Mouse (Mus musculus): ENCODE data around the gene Ggn. TPM values are rescaled to one million over a fixed set of nuclear protein-coding genes. Genes with fewer than 3 reads are reported as not detected.
A peak's percentile ranks its signal among the peaks of the same experiment; 100 is the strongest.

Gene Ggn
- polyA plus RNA-seq, 1 experiment from 2014 or later, result 0.48 TPM

DNA sequence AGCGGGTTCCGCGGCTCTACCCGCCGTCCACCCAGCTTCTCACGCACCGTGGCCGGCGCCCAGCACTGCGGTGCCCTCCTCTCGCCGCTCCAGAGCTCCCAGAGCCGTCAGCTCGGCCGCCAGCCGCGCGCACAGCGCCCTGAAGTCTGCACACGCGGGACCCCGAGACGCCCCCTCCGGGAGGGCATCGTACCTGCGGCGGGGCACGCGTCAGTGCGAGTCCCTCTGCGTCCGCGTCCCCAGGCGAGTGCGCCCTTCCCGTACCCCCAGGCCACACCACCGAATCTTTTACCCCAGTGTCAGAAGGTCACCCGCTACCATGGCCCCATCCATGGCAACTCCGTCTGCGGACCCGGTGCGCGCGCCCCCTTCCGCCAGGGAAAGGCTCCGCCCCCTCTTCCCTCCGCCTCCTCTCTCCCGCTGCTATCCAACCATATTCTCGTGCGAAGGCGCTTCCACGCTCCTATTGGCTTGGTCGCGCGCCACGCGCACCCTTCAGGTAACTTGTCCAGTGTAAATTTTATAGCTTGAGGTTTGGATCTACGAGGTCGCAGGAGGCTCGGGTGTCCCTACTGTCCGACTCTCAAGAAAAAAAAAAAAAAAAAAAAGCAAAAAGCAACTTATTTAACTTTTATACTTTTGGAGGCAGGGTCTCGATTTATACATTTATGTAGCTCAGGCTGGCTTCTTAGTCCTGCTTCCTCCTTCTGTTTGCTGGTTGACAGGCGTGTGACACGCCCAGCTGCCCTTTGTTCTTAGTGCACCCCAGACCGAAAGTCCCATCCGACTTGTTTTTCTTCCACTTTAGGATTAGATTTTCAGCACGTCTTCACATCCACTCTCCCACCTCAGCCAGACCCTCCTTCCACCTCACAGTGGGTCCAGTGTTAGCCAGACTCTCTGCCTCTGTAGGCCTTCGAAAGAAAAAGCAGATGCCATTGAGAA, 13.9 kb upstream of the Ggn start, which contains the start of gene Fam98c:
Gene Fam98c, minus strand, starts transcription at position 397 of the 945 bp plus-strand sequence.
- H3K4me2 ChIP-seq (ENCODE audit: low read depth, low read length), result peak within 1 kb of the TSS; percentile 88
- peak within 1 kb of the TSS; percentile 92 for H3K4me3 ChIP-seq (ENCODE audit: low read length)
- H3K36me3 ChIP-seq (ENCODE audit: control insufficient read depth, insufficient read depth, low read length), result peaks cover 10% of the 10 kb centered on the region
- ATAC-seq, result peak; percentile 86
- H3K9me3 ChIP-seq (ENCODE audit: control insufficient read depth, low read length), result peaks cover 4% of the 10 kb centered on the region; the same call in 1 of the 2 replicates
- H3K27me3 ChIP-seq (replicated peaks; ENCODE audit: control insufficient read depth, insufficient read depth, low read length), result no peaks in the 10 kb centered on the region; the same call in 1 of the 2 replicates
- WGBS, result 3% methylated on average over 68 of the region's 68 CpGs
- H3K4me1 ChIP-seq (ENCODE audit: control insufficient read depth, insufficient read depth, low read length), result peaks cover 3% of the 10 kb centered on the region; the same call in 1 of the 2 replicates
- H3K27ac ChIP-seq (ENCODE audit: low read length), result peak within 1 kb of the TSS; percentile 97
- peak within 1 kb of the TSS; percentile 92 for H3K9ac ChIP-seq (ENCODE audit: low read depth, low read length)

DNA sequence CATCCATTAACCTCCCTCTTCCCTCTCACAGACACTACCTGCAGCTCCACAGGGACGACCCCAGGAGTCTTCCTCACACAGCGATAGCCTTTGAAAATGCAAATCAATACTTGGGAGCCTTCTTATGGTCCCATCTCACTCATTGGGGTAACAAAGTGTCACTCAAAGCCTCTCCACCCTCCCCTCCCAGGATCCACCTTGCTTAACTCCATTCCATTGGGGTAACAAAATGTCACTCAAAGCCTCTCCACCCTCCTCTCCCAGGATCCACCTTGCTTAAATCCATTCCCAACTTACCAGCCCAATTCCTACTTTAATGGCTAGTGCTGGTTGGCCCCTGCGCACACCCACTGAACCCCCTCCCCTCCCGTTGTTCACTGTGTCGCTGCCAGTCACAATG, 11.7 kb upstream of the Ggn start:
- H3K36me3 ChIP-seq (ENCODE audit: control insufficient read depth, insufficient read depth, low read length), result peaks cover 10% of the 10 kb centered on the region
- peaks cover 7% of the 10 kb centered on the region for H3K4me1 ChIP-seq (ENCODE audit: control insufficient read depth, insufficient read depth, low read length)
- no peak overlapping the region for H3K4me3 ChIP-seq (ENCODE audit: low read length)
- 7% methylated on average over 5 of the region's 5 CpGs for WGBS
- no peak for ATAC-seq
- no peak overlapping the region for H3K27ac ChIP-seq (ENCODE audit: low read length)
- no peaks in the 10 kb centered on the region; the same call in 1 of the 2 replicates for H3K27me3 ChIP-seq (replicated peaks; ENCODE audit: control insufficient read depth, insufficient read depth, low read length)
- no peak overlapping the region for H3K4me2 ChIP-seq (ENCODE audit: low read depth, low read length)
- no peak overlapping the region for H3K9ac ChIP-seq (ENCODE audit: low read depth, low read length)
- peaks cover 4% of the 10 kb centered on the region; the same call in 1 of the 2 replicates for H3K9me3 ChIP-seq (ENCODE audit: control insufficient read depth, low read length)

DNA sequence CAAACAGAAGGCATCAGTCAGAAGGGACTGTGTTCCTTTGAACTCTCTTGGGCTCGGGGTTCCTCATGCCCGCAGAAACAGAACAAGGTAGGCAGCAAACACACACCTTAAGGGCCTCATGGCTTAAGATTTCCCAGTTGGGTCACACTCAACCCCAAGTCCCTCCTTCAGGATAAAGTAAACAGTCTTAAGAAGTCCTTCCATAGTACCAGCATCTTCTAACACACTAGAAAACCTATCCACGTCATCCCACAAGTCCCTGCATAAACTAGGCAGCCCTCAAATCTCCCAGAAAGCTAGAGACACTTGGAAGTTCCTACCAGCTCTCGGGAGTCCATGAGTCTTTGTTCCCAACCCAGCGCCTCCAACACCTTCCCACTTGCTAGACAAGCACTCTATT, 7.7 kb upstream of the Ggn start:
- Histone ChIP-seq H3K27ac (ENCODE audit: low read length) (no peak overlapping the region), H3K9ac (ENCODE audit: low read depth, low read length) (no peak overlapping the region), H3K4me2 (ENCODE audit: low read depth, low read length) (no peak overlapping the region), H3K27me3 (replicated peaks; ENCODE audit: control insufficient read depth, insufficient read depth, low read length) (no peaks in the 10 kb centered on the region; the same call in 1 of the 2 replicates), H3K36me3 (ENCODE audit: control insufficient read depth, insufficient read depth, low read length) (no peaks in the 10 kb centered on the region), H3K4me1 (ENCODE audit: control insufficient read depth, insufficient read depth, low read length) (peaks cover 5% of the 10 kb centered on the region; the same call in 1 of the 2 replicates), H3K4me3 (ENCODE audit: low read length) (no peak overlapping the region), H3K9me3 (ENCODE audit: control insufficient read depth, low read length) (no peaks in the 10 kb centered on the region)
- WGBS, result 67% methylated on average over 5 of the region's 5 CpGs
- no peak for ATAC-seq

DNA sequence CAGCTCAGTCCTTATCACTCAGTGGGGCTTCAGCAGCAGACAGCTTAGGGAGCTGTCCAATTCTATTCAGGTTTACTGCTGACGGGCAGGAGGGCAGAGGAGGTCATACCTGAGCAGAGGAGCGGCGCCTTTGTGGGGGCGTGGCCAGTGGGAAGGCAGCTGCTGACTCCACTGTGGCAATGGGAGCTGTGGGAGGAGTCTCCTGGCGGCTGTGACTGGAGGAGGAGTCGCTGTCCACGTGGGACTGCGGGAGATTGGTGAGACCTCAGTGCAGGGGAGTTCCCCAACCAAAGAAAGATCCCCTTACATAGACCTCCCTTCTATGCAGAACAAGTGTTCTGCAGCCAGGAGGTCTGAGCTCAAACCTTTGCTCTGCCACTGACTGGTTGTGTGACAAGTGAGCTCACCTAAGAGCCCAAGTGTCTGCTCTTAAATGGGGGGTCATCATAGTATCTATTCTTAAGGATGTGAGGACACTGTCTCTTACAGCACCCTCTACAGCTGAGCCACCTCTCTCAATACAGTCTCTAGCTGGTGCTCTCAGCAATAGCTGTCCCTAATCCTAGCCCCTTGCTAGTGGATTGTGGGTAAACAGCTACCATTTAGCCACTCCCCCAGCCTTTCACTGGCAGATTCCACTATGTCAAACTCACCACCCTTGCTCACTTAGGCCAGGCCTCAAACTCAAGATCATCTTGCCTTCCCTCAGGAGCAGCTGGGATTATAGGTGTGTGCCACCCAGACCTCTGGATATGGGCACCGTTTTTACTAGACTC, 7.1 kb upstream of the Ggn start:
- Histone ChIP-seq H3K9ac (ENCODE audit: low read depth, low read length) (no peak overlapping the region), H3K4me1 (ENCODE audit: control insufficient read depth, insufficient read depth, low read length) (peaks cover 5% of the 10 kb centered on the region; the same call in 1 of the 2 replicates), H3K27ac (ENCODE audit: low read length) (no peak overlapping the region), H3K4me3 (ENCODE audit: low read length) (no peak overlapping the region), H3K36me3 (ENCODE audit: control insufficient read depth, insufficient read depth, low read length) (no peaks in the 10 kb centered on the region), H3K27me3 (replicated peaks; ENCODE audit: control insufficient read depth, insufficient read depth, low read length) (peaks cover 4% of the 10 kb centered on the region; the same call in 1 of the 2 replicates), H3K4me2 (ENCODE audit: low read depth, low read length) (0 out of 2 replicates have a peak overlapping the region, but pooled peaks have one; percentile 13), H3K9me3 (ENCODE audit: control insufficient read depth, low read length) (no peaks in the 10 kb centered on the region)
- 13% methylated on average over 9 of the region's 9 CpGs for WGBS
- ATAC-seq, result peak; percentile 91

DNA sequence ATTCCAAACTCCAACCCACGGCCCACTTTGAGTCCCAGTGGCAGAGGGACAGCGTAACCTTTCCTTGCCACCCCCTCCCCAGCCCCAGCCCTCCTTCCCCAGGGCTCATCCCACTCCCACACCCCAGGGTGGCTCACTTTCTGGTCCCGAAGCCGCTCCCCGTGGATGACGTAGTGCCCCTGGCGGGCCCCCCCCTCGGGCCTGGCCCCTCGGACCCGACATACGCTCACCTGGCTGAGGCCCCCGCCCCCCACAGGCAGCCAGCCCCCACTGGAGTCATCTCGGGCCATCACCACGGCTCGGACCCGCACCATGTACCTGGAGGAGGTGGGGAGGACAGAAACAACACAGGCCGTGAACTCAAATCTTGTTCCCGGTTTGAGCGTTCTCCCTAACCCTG, 2.4 kb upstream of the Ggn start:
- no peak overlapping the region for H3K27ac ChIP-seq (ENCODE audit: low read length)
- no peaks in the 10 kb centered on the region for H3K9me3 ChIP-seq (ENCODE audit: control insufficient read depth, low read length)
- ATAC-seq, result no peak
- no peaks in the 10 kb centered on the region for H3K36me3 ChIP-seq (ENCODE audit: control insufficient read depth, insufficient read depth, low read length)
- no peak overlapping the region for H3K4me3 ChIP-seq (ENCODE audit: low read length)
- no peak overlapping the region for H3K4me2 ChIP-seq (ENCODE audit: low read depth, low read length)
- H3K27me3 ChIP-seq (replicated peaks; ENCODE audit: control insufficient read depth, insufficient read depth, low read length), result peaks cover 28% of the 10 kb centered on the region
- H3K9ac ChIP-seq (ENCODE audit: low read depth, low read length), result no peak overlapping the region
- peaks cover 22% of the 10 kb centered on the region for H3K4me1 ChIP-seq (ENCODE audit: control insufficient read depth, insufficient read depth, low read length)
- 34% methylated on average over 16 of the region's 19 CpGs for WGBS

DNA sequence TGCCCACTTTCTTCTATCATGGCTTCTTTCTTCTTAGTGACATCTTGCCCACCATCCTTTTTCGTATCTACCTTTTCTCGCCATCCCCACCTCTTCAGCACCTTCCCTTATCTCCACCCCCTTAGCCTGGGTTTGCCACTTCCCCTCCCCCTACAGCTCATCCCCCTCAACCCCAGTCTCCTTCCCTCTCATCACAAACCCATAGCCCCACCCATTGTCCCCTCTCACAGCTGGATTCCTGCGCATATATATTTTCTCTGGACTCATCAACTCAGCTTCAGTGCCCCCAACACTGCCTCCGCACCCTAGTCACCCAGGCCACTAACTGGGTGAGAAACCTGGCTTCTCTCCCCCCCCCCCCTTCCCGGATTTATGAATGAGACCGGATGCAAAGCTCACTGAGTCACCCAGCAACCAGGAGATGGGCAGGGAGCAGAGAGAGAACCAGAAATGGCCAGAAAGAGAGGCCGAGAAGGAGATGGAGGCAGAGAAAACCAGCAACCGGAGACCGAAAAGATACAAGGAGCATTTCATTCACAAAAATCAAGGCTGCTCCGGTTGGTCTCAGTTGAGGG, 1.8 kb upstream of the Ggn start:
- Histone ChIP-seq H3K4me2 (ENCODE audit: low read depth, low read length) (peak overlapping the region; percentile 92), H3K27ac (ENCODE audit: low read length) (no peak overlapping the region), H3K36me3 (ENCODE audit: control insufficient read depth, insufficient read depth, low read length) (no peaks in the 10 kb centered on the region), H3K9me3 (ENCODE audit: control insufficient read depth, low read length) (no peaks in the 10 kb centered on the region), H3K9ac (ENCODE audit: low read depth, low read length) (no peak overlapping the region), H3K4me1 (ENCODE audit: control insufficient read depth, insufficient read depth, low read length) (peaks cover 17% of the 10 kb centered on the region), H3K4me3 (ENCODE audit: low read length) (peak overlapping the region; percentile 57), H3K27me3 (replicated peaks; ENCODE audit: control insufficient read depth, insufficient read depth, low read length) (peaks cover 33% of the 10 kb centered on the region)
- ATAC-seq, result no peak
- 17% methylated on average over 10 of the region's 10 CpGs for WGBS

DNA sequence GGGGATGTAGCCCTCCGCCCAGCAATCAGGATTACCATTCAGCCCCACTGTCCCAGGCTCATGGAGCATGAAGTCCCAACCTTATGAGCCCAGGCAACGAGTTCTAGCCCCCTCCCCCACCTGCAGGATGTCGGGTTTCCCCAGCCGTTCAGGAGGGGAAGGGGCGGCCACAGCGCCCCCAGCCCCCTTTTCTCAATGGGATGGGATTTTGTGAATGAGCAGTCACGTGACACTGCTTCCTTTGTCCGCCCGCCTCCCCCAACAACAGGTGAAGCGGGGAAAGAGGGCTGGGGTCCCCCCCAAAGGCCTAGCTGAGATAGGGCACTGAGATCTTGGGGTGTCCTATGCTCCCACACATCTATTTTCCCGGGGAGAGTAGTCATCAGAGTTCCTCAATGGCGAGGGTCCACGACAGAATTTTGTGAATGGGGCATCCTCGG, 1.2 kb upstream of the Ggn start:
- Histone ChIP-seq H3K36me3 (ENCODE audit: control insufficient read depth, insufficient read depth, low read length) (no peaks in the 10 kb centered on the region), H3K27ac (ENCODE audit: low read length) (no peak overlapping the region), H3K4me2 (ENCODE audit: low read depth, low read length) (peak overlapping the region; percentile 92), H3K9me3 (ENCODE audit: control insufficient read depth, low read length) (no peaks in the 10 kb centered on the region), H3K9ac (ENCODE audit: low read depth, low read length) (peak overlapping the region; percentile 68), H3K27me3 (replicated peaks; ENCODE audit: control insufficient read depth, insufficient read depth, low read length) (peaks cover 36% of the 10 kb centered on the region), H3K4me1 (ENCODE audit: control insufficient read depth, insufficient read depth, low read length) (peaks cover 17% of the 10 kb centered on the region), H3K4me3 (ENCODE audit: low read length) (peak overlapping the region; percentile 57)
- ATAC-seq, result no peak
- WGBS, result 3% methylated on average over 14 of the region's 14 CpGs

DNA sequence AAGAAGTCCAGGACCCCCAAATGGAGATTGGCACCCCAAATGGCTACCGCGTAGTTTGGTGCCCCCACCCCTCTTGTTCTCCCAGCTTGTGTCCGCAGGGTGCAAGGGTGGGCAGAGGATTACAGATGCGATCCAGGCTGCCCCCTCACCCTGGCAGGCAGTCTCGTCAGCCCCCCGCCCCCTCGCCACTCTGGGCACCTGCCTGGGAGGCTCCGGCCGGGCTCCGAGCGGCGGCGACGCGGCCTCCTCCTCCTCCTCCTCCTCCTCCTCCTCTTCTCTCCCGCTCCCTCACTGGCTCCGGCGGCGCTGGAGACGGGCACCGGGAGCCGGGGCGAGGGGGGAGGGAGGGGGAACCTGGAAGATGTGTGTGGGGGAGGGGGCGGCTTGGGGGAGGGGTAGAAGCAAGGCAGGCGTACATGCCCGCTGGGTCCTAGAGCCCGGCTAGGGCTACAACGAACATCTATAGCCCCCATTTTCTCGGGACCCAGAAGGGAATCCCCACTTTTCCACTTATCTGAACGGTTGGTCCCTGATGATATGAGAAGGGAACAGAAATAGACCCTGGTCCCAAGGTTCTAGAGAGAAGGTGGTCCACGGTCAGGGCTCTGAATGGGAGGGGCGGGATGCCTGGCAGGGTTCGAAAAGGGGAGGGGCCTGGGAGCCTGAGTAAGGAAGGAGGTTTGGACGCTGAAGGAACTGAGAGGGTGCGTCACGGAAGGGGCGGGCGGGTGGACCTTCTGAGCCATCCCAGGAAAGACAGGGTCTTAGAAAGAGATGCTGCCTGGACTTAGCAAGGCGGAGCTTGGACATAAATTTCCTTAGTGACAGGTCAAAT, 562 bp upstream of the Ggn start:
- Histone ChIP-seq H3K27ac (ENCODE audit: low read length) (peak overlapping the region; percentile 51), H3K36me3 (ENCODE audit: control insufficient read depth, insufficient read depth, low read length) (peaks cover 3% of the 10 kb centered on the region; the same call in 1 of the 2 replicates), H3K9ac (ENCODE audit: low read depth, low read length) (peak overlapping the region; percentile 68), H3K4me3 (ENCODE audit: low read length) (peak overlapping the region; percentile 57), H3K4me1 (ENCODE audit: control insufficient read depth, insufficient read depth, low read length) (peaks cover 17% of the 10 kb centered on the region), H3K9me3 (ENCODE audit: control insufficient read depth, low read length) (no peaks in the 10 kb centered on the region), H3K27me3 (replicated peaks; ENCODE audit: control insufficient read depth, insufficient read depth, low read length) (peaks cover 36% of the 10 kb centered on the region), H3K4me2 (ENCODE audit: low read depth, low read length) (peak overlapping the region; percentile 92)
- WGBS, result under 1% methylated on average over 26 of the region's 39 CpGs
- peak; percentile 85 for ATAC-seq
